Mouse (Mus musculus) stomach, embryonic 15.5 days (tissue): Measurements from ENCODE around the gene Cyp2b23. TPM values are rescaled to one million over a fixed set of nuclear protein-coding genes. Genes with fewer than 3 reads are reported as not detected.
"Not testable (repeated sequence)": the region's sequence is repeated elsewhere in the genome, so short reads cannot be mapped to it uniquely, and the experiment has no call there.

Experiments used
- ATAC-seq: fragments of 200-750 bp; cut with Nextera tagmentation; 2 replicates; pipeline ENCODE4 v1.8.0; 2017; ENCODE audit warnings: low read depth, moderate number of reproducible peaks, moderate TSS enrichment; ENCODE audit not compliant: insufficient read depth, low FRiP score
- H3K27ac ChIP-seq: fragments of 300-500 bp; sonication (generic); 2 replicates; pipeline ENCODE4 v1.5.1; 2015; ENCODE audit warnings: mild to moderate bottlenecking, inconsistent platforms
- H3K27me3 ChIP-seq: fragments of 300-500 bp; sonication (generic); replicated peaks from 2 replicates; pipeline ENCODE4 v1.6.1; 2015; ENCODE audit warnings: inconsistent platforms
- H3K36me3 ChIP-seq: fragments of 300-500 bp; sonication (generic); 2 replicates; pipeline ENCODE4 v1.6.1; 2015; ENCODE audit warnings: inconsistent platforms
- H3K4me1 ChIP-seq: fragments of 300-500 bp; sonication (generic); 2 replicates; pipeline ENCODE4 v1.6.1; 2015; ENCODE audit warnings: inconsistent platforms
- H3K4me2 ChIP-seq: fragments of 300-500 bp; sonication (generic); 2 replicates; pipeline ENCODE4 v1.6.1; 2015; ENCODE audit warnings: mild to moderate bottlenecking, inconsistent platforms
- H3K4me3 ChIP-seq: fragments of 300-500 bp; sonication (generic); replicated peaks from 2 replicates; pipeline ENCODE4 v1.5.1; 2015; ENCODE audit warnings: inconsistent platforms
- H3K9ac ChIP-seq: fragments of 300-500 bp; sonication (generic); 2 replicates; pipeline ENCODE4 v1.6.1; 2015; ENCODE audit warnings: inconsistent platforms
- H3K9me3 ChIP-seq: fragments of 300-500 bp; sonication (generic); 2 replicates; pipeline ENCODE4 v1.6.1; 2016; ENCODE audit warnings: inconsistent platforms
- WGBS: fragments of 180-500 bp; shearing (Covaris S2); methylation state at CpG from one replicate; pipeline ENCODE4 v1.1.7; 2015; 5-methylcytosine and 5-hydroxymethylcytosine counted together
- polyA plus RNA-seq: library from polyadenylated mRNA; unstranded; fragments of >200 nt; fragmentation: Nextera tagmentation; extraction: Ambion mirVana; gene quantifications from 2 replicates; pipeline ENCODE4 v1.2.1, GENCODE M21; 2015

The Cyp2b23 gene
- not detected in 2 replicates for polyA plus RNA-seq

GRCm38 (mm10) chr7:26686337-26686736, at the start of gene Cyp2b23:
Cyp2b23 (minus strand) TSS chr7:26686437.
- Histone ChIP-seq H3K27ac (no peak within 1 kb of the TSS), H3K4me2 (no peak within 1 kb of the TSS), H3K9me3 (no peaks in the 10 kb centered on the region), H3K36me3 (no peaks in the 10 kb centered on the region), H3K27me3 (no peaks in the 10 kb centered on the region), H3K4me3 (no peak within 1 kb of the TSS), H3K9ac (no peak within 1 kb of the TSS), H3K4me1 (no peaks in the 10 kb centered on the region)
- 72% methylated on average over 4 of the region's 4 CpGs for WGBS
- ATAC-seq = no peak

- Histone ChIP-seq H3K4me2 (no peak overlapping the region), H3K4me1 (no peaks in the 10 kb centered on the region), H3K4me3 (no peak overlapping the region), H3K9ac (no peak overlapping the region), H3K27ac (no peak overlapping the region), H3K9me3 (no peaks in the 10 kb centered on the region), H3K27me3 (no peaks in the 10 kb centered on the region), H3K36me3 (no peaks in the 10 kb centered on the region)
- ATAC-seq = no peak
- WGBS = 86% methylated on average over 11 of the region's 11 CpGs
Observed at GRCm38 (mm10) chr7:26711061-26711460, 24.8 kb upstream of the Cyp2b23 start.

- no peak overlapping the region for H3K4me3 ChIP-seq
- H3K27ac ChIP-seq = no peak overlapping the region
- H3K9me3 ChIP-seq = no peaks in the 10 kb centered on the region
- H3K4me1 ChIP-seq = no peaks in the 10 kb centered on the region
- no peaks in the 10 kb centered on the region for H3K36me3 ChIP-seq
- ATAC-seq = no peak
- H3K9ac ChIP-seq = no peak overlapping the region
- H3K4me2 ChIP-seq = no peak overlapping the region
- H3K27me3 ChIP-seq = no peaks in the 10 kb centered on the region
- 37% methylated on average over 11 of the region's 11 CpGs for WGBS
Observed at GRCm38 (mm10) chr7:26707061-26707460, 20.8 kb upstream of the Cyp2b23 start.

- not testable (repeated sequence) for H3K27me3 ChIP-seq, H3K9ac ChIP-seq, H3K27ac ChIP-seq, H3K36me3 ChIP-seq, H3K4me1 ChIP-seq, ATAC-seq, H3K4me3 ChIP-seq, H3K4me2 ChIP-seq, H3K9me3 ChIP-seq
- WGBS = 44% methylated on average over 6 of the region's 6 CpGs
Observed at GRCm38 (mm10) chr7:26706191-26706590, 20.0 kb upstream of the Cyp2b23 start.

GRCm38 (mm10) chr7:26700151-26700550, 13.9 kb upstream of the Cyp2b23 start:
- no peak for ATAC-seq

GRCm38 (mm10) chr7:26685713-26686112, 524 bp downstream of the Cyp2b23 start:
- ATAC-seq = no peak
- WGBS = 65% methylated on average over 2 of the region's 2 CpGs
- no peak overlapping the region for H3K9ac ChIP-seq

More at GRCm38 (mm10) chr7:26700151-26700550, 13.9 kb upstream of the Cyp2b23 start:
- no peak overlapping the region for H3K4me3 ChIP-seq
- no peaks in the 10 kb centered on the region for H3K36me3 ChIP-seq
- H3K4me2 ChIP-seq = no peak overlapping the region
- WGBS = 77% methylated on average over 4 of the region's 4 CpGs
- H3K9me3 ChIP-seq = no peaks in the 10 kb centered on the region
- H3K9ac ChIP-seq = no peak overlapping the region
- H3K27ac ChIP-seq = no peak overlapping the region
- no peaks in the 10 kb centered on the region for H3K4me1 ChIP-seq
- no peaks in the 10 kb centered on the region for H3K27me3 ChIP-seq

GRCm38 (mm10) chr7:26667466-26667865, 18.8 kb downstream of the Cyp2b23 start:
- H3K27ac ChIP-seq, H3K4me3 ChIP-seq, ATAC-seq, H3K4me1 ChIP-seq, H3K9ac ChIP-seq, H3K36me3 ChIP-seq, H3K9me3 ChIP-seq, H3K4me2 ChIP-seq, H3K27me3 ChIP-seq: not testable (repeated sequence)
- WGBS = 27% methylated on average over 2 of the region's 2 CpGs

More at GRCm38 (mm10) chr7:26685713-26686112, 524 bp downstream of the Cyp2b23 start:
- Histone ChIP-seq H3K27ac (no peak overlapping the region), H3K36me3 (no peaks in the 10 kb centered on the region), H3K27me3 (no peaks in the 10 kb centered on the region), H3K9me3 (no peaks in the 10 kb centered on the region), H3K4me2 (no peak overlapping the region), H3K4me1 (no peaks in the 10 kb centered on the region), H3K4me3 (no peak overlapping the region)

- Histone ChIP-seq H3K27me3 (no peaks in the 10 kb centered on the region), H3K4me1 (no peaks in the 10 kb centered on the region), H3K9me3 (no peaks in the 10 kb centered on the region), H3K36me3 (no peaks in the 10 kb centered on the region), H3K4me3 (no peak overlapping the region), H3K9ac (no peak overlapping the region), H3K4me2 (no peak overlapping the region), H3K27ac (no peak overlapping the region)
- ATAC-seq = no peak
- 86% methylated on average over 5 of the region's 5 CpGs for WGBS
Observed at GRCm38 (mm10) chr7:26666011-26666410, 20.2 kb downstream of the Cyp2b23 start.

GRCm38 (mm10) chr7:26618364-26618763, 67.9 kb downstream of the Cyp2b23 start, which contains the start of gene Vmn1r185:
Vmn1r185 (minus strand) TSS chr7:26618464.
- WGBS = 70% methylated on average over 1 of the region's 1 CpGs
- not testable (repeated sequence) for H3K9ac ChIP-seq, H3K36me3 ChIP-seq, H3K4me2 ChIP-seq, ATAC-seq, H3K9me3 ChIP-seq, H3K27ac ChIP-seq, H3K27me3 ChIP-seq, H3K4me1 ChIP-seq, H3K4me3 ChIP-seq

Other genes starting within 250 kb of the Cyp2b23 start
- not detected in 2 replicates for gene Nlrp9a, start 151.4 kb downstream of the Cyp2b23 start, polyA plus RNA-seq
- gene Vmn1r185, start 68.0 kb downstream of the Cyp2b23 start, polyA plus RNA-seq = not detected in 2 replicates
- gene Cyp2b19, start 70.7 kb upstream of the Cyp2b23 start, polyA plus RNA-seq = 0.09 TPM in 1 of 2 replicates, not detected in the other
- not detected in 2 replicates for gene Cyp2g1, start 122.5 kb upstream of the Cyp2b23 start, polyA plus RNA-seq
- gene Cyp2a5, start 148.9 kb upstream of the Cyp2b23 start, polyA plus RNA-seq = 0.23 and 1.1 TPM in 2 replicates